Mouse (Mus musculus) gastrocnemius, postnatal 36 days (tissue): ENCODE measurements around the gene Ccdc167. TPM values are rescaled to one million over a fixed set of nuclear protein-coding genes. Genes with fewer than 3 reads are reported as not detected.

Source experiments
- DNase-seq, 2 experiments: peaks; one replicate each; pipeline ENCODE4 v3.0.0; 2022
- intact Hi-C: fragments of 180-260 bp; cut with DNase I; formaldehyde crosslinking; loops from one replicate; pipeline ENCODE4 v1.15.1; 2025
- long read RNA-seq, 2 experiments: library from polyadenylated mRNA; stranded (forward); transcript quantifications; one replicate each; pipeline ENCODE4 v2.0.0; 2021
- total RNA-seq, 2 experiments: library from RNA; stranded (reverse); gene quantifications; 2 replicates each; pipeline ENCODE4 v1.2.3; 2021

Ccdc167 gene
- 1 to 10 TPM; 7.0 TPM for total RNA-seq
- long read RNA-seq, experiment 1, transcript Ccdc167-202 (4 exons, 1,397 nt) = major isoform, 12 of 16 reads
- long read RNA-seq, experiment 1, partial matches to known transcripts = 1 of 16 reads
- long read RNA-seq, experiment 1, other reads (novel, unspliced or antisense) = 3 of 16 reads
- long read RNA-seq, experiment 2, full-length matches to known transcripts = 15 of 18 reads
- long read RNA-seq, experiment 2, partial matches to known transcripts = 2 of 18 reads
- long read RNA-seq, experiment 2, other reads (novel, unspliced or antisense) = 1 of 18 reads

GRCm38 (mm10) chr17:29716732-29717445, at the start of gene Ccdc167:
Gene Ccdc167, minus strand, starts transcription at chr17:29717044.
- intact Hi-C loops = no loop called here
- peak; percentile 88 to 97 for DNase-seq

GRCm38 (mm10) chr17:29765380-29765779, 48.5 kb upstream of the Ccdc167 start:
- no peak for DNase-seq
- intact Hi-C loops = no loop called here

- intact Hi-C loops = no loop called here
- DNase-seq = no peak
Measured at GRCm38 (mm10) chr17:29762551-29762950, 45.7 kb upstream of the Ccdc167 start.

GRCm38 (mm10) chr17:29761938-29762337, 45.1 kb upstream of the Ccdc167 start:
- DNase-seq = no peak
- intact Hi-C loops = no loop called here

GRCm38 (mm10) chr17:29760404-29761375, 43.8 kb upstream of the Ccdc167 start:
- intact Hi-C loops = no loop called here

GRCm38 (mm10) chr17:29759963-29760362, 43.1 kb upstream of the Ccdc167 start:
- no peak for DNase-seq
- intact Hi-C loops = no loop called here

More at GRCm38 (mm10) chr17:29760404-29761375, 43.8 kb upstream of the Ccdc167 start:
- peak in 1 of 2 experiments; percentile 21 for DNase-seq

- intact Hi-C loops = no loop called here
- no peak for DNase-seq
Measured at GRCm38 (mm10) chr17:29756381-29756780, 39.5 kb upstream of the Ccdc167 start.

- intact Hi-C loops = no loop called here
- DNase-seq = no peak
Measured at GRCm38 (mm10) chr17:29754510-29754909, 37.7 kb upstream of the Ccdc167 start.

- intact Hi-C loops = no loop called here
- DNase-seq = no peak
Measured at GRCm38 (mm10) chr17:29747466-29747865, 30.6 kb upstream of the Ccdc167 start.

- no peak for DNase-seq
- intact Hi-C loops = no loop called here
Measured at GRCm38 (mm10) chr17:29737849-29738804, 21.3 kb upstream of the Ccdc167 start.

GRCm38 (mm10) chr17:29736448-29737014, 19.7 kb upstream of the Ccdc167 start:
- intact Hi-C loops = no loop called here
- DNase-seq = no peak

GRCm38 (mm10) chr17:29732522-29732921, 15.7 kb upstream of the Ccdc167 start:
- no peak for DNase-seq
- intact Hi-C loops = no loop called here

- no peak for DNase-seq
- intact Hi-C loops = no loop called here
Measured at GRCm38 (mm10) chr17:29731953-29732325, 15.1 kb upstream of the Ccdc167 start.

- intact Hi-C loops = no loop called here
- no peak for DNase-seq
Measured at GRCm38 (mm10) chr17:29731266-29731952, 14.6 kb upstream of the Ccdc167 start.

- intact Hi-C loops = no loop called here
- no peak for DNase-seq
Measured at GRCm38 (mm10) chr17:29730510-29731265, 13.8 kb upstream of the Ccdc167 start.

GRCm38 (mm10) chr17:29728082-29728481, 11.2 kb upstream of the Ccdc167 start:
- intact Hi-C loops = no loop called here
- DNase-seq = no peak

GRCm38 (mm10) chr17:29725027-29725620, 8.3 kb upstream of the Ccdc167 start:
- intact Hi-C loops = no loop called here
- DNase-seq = no peak

- intact Hi-C loops = no loop called here
- no peak for DNase-seq
Measured at GRCm38 (mm10) chr17:29724610-29725009, 7.8 kb upstream of the Ccdc167 start.
